Comparison of ENCODE assay signal across 8 mouse cellular contexts in the genomic region with DNA sequence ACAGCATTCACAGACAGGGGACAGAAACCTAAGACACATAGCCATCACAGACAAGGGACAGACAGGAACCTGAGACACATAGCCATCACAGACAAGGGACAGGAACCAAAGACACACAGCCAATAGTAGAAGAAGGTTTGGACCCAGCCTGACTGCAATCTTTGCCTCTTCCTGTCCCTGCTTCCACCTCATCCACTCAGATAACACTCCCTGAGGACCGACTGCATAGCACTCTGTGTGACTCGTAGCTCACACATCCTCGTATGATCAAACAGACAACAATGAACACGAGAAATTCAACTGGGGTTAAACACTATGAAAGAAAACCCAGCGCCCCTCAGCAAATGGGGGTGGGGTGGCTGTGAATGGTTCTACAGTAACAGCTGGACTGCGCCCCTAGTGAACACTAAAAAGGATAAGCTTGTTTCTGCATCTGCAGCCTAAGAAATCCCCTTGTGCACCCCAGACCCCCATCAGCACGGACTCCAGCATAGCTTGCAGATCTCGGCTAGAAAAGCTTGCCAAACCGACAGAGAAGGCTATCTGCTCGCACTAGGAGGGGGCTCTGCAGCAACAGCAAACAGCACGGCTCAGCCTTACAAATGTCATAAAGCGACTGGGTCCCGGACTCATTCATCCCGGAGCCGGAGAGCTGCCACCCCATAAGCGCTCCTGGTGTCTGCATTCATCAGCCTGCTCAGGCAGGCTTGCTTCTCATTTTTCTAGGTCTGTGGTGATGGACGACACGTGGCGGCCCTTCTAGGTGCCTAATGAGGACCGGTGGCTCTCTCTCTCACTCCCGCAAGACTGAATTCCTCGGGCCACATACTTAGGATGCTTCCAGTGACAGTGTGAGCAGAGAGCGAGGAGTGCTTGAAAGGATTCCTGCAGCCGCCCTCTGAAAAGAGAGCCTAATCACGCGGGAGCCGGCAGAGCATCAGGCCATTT. TPM values are rescaled to one million over a fixed set of nuclear protein-coding genes. Genes with fewer than 3 reads are reported as not detected.
DNase-seq lines count a peak whose midpoint lies in the region; ATAC-seq lines count a peak whose summit lies in the region.

No protein-coding gene starts in this region.

- H3K27ac ChIP-seq in liver, embryonic 11.5 days (ENCODE audit: low read depth, low read length): no peak overlapping the region
- H3K27ac ChIP-seq in embryonic facial prominence, embryonic 14.5 days (replicated peaks; ENCODE audit: low read depth, low read length): no peak overlapping the region
- no peak overlapping the region for H3K27ac ChIP-seq in intestine, embryonic 16.5 days (ENCODE audit: low read length)

- H3K9me3 ChIP-seq in liver, embryonic 11.5 days (ENCODE audit: control insufficient read depth, low read length): no peaks in the 10 kb centered on the region
- H3K9me3 ChIP-seq in embryonic facial prominence, embryonic 14.5 days (ENCODE audit: control insufficient read depth, low read length): no peaks in the 10 kb centered on the region
- no peaks in the 10 kb centered on the region for H3K9me3 ChIP-seq in intestine, embryonic 16.5 days (ENCODE audit: control insufficient read depth, low read length)

- H3K4me2 ChIP-seq in liver, embryonic 11.5 days: peak overlapping the region; percentile 41
- peak overlapping the region; percentile 50 for H3K4me2 ChIP-seq in embryonic facial prominence, embryonic 14.5 days (ENCODE audit: low read depth, low read length)
- H3K4me2 ChIP-seq in intestine, embryonic 16.5 days (ENCODE audit: low read depth, low read length): peak overlapping the region; percentile 48

- no peak for ATAC-seq in liver, embryonic 11.5 days (replicated peaks; ENCODE audit: low FRiP score)
- ATAC-seq in embryonic facial prominence, embryonic 14.5 days (ENCODE audit: low read depth): peak; percentile 38
- ATAC-seq in intestine, embryonic 16.5 days: no peak

- H3K4me3 ChIP-seq in liver, embryonic 11.5 days (ENCODE audit: low read depth, low read length): no peak overlapping the region
- peak overlapping the region; percentile 17 for H3K4me3 ChIP-seq in embryonic facial prominence, embryonic 14.5 days (ENCODE audit: low read depth, low read length)
- peak overlapping the region; percentile 23; the same call in 1 of the 2 replicates for H3K4me3 ChIP-seq in intestine, embryonic 16.5 days (ENCODE audit: low read length)

- H3K36me3 ChIP-seq in liver, embryonic 11.5 days (ENCODE audit: control insufficient read depth, insufficient read depth, low read length): no peaks in the 10 kb centered on the region
- H3K36me3 ChIP-seq in embryonic facial prominence, embryonic 14.5 days (ENCODE audit: control insufficient read depth, insufficient read depth, low read length): no peaks in the 10 kb centered on the region
- H3K36me3 ChIP-seq in intestine, embryonic 16.5 days (ENCODE audit: control insufficient read depth, insufficient read depth, low read length): no peaks in the 10 kb centered on the region

- no peak overlapping the region for H3K9ac ChIP-seq in liver, embryonic 11.5 days (ENCODE audit: low read depth, low read length)
- H3K9ac ChIP-seq in embryonic facial prominence, embryonic 14.5 days (ENCODE audit: low read depth, low read length): peak overlapping the region; percentile 11; the same call in 1 of the 2 replicates
- H3K9ac ChIP-seq in intestine, embryonic 16.5 days (ENCODE audit: low read depth, low read length): no peak overlapping the region

- DNase-seq in liver, embryonic 11.5 days (ENCODE audit: low spot score): no peak
- DNase-seq in liver: no peak
- DNase-seq in embryonic facial prominence, embryonic 14.5 days (ENCODE audit: low spot score): peak; percentile 73
- DNase-seq in retina, postnatal 1 day: peak; percentile 66
- DNase-seq in ovary, postnatal 14 days (ENCODE audit: low spot score): no peak
- no peak for DNase-seq in ovary, postnatal 10 days (ENCODE audit: low spot score)
- no peak for DNase-seq in urinary bladder, postnatal 36 days (ENCODE audit: low spot score in 2 of 2)

- 48% methylated on average over 27 of the region's 27 CpGs for WGBS in liver, embryonic 11.5 days
- 10% methylated on average over 27 of the region's 27 CpGs for WGBS in embryonic facial prominence, embryonic 14.5 days
- WGBS in intestine, embryonic 16.5 days: 21% methylated on average over 27 of the region's 27 CpGs

- peaks cover 4% of the 10 kb centered on the region; the same call in 1 of the 2 replicates for H3K27me3 ChIP-seq in liver, embryonic 11.5 days (replicated peaks; ENCODE audit: control insufficient read depth, insufficient read depth, low read length)
- H3K27me3 ChIP-seq in embryonic facial prominence, embryonic 14.5 days (replicated peaks; ENCODE audit: control insufficient read depth, insufficient read depth, low read length): no peaks in the 10 kb centered on the region
- H3K27me3 ChIP-seq in intestine, embryonic 16.5 days (replicated peaks; ENCODE audit: control insufficient read depth, insufficient read depth, low read length): no peaks in the 10 kb centered on the region

- peaks cover 19% of the 10 kb centered on the region for H3K4me1 ChIP-seq in liver, embryonic 11.5 days (replicated peaks; ENCODE audit: control insufficient read depth, insufficient read depth, low read length)
- H3K4me1 ChIP-seq in embryonic facial prominence, embryonic 14.5 days (ENCODE audit: control insufficient read depth, insufficient read depth, low read length): peaks cover 19% of the 10 kb centered on the region
- peaks cover 13% of the 10 kb centered on the region for H3K4me1 ChIP-seq in intestine, embryonic 16.5 days (ENCODE audit: control insufficient read depth, insufficient read depth, low read length)

RNA-seq across cellular contexts. Expression of gene Man1c1, which starts 44.5 kb away (rescaled TPM):
- polyA plus RNA-seq in liver, embryonic 11.5 days (2014; fragmentation: Nextera tagmentation; extraction: Ambion mirVana): 3.9 and 4.1 TPM in 2 replicates
- polyA plus RNA-seq in embryonic facial prominence, embryonic 14.5 days (2014; fragmentation: Nextera tagmentation; extraction: Ambion mirVana): 5.1 and 6.5 TPM in 2 replicates
- 1.3 and 1.5 TPM in 2 replicates for polyA plus RNA-seq in intestine, embryonic 16.5 days (2015; fragmentation: Nextera tagmentation; extraction: Ambion mirVana)

Comparison
In these comparisons a context has a peak if more than half of its experiments do, and no peak if none do; other contexts are left out.
1. DNase-seq: peak in embryonic facial prominence, embryonic 14.5 days (single experiment) and retina, postnatal 1 day (single experiment); none in liver, embryonic 11.5 days (single experiment), liver (single experiment), ovary, postnatal 14 days (single experiment), ovary, postnatal 10 days (single experiment) and urinary bladder, postnatal 36 days (0 of 2).
2. Peak in every context shown above with its lines, with median percentiles within 50 percentile points of each other: H3K4me2 ChIP-seq.